Mouse (Mus musculus): ENCODE measurements around the gene Traf7.
A peak's percentile ranks its signal among the peaks of the same experiment; 100 is the strongest.

Gene Traf7

GRCm38 (mm10) chr17:24477053-24477984 is 50.4 kb downstream of the Traf7 start:
- no peak for DNase-seq (ENCODE audit: low spot score)

DNA sequence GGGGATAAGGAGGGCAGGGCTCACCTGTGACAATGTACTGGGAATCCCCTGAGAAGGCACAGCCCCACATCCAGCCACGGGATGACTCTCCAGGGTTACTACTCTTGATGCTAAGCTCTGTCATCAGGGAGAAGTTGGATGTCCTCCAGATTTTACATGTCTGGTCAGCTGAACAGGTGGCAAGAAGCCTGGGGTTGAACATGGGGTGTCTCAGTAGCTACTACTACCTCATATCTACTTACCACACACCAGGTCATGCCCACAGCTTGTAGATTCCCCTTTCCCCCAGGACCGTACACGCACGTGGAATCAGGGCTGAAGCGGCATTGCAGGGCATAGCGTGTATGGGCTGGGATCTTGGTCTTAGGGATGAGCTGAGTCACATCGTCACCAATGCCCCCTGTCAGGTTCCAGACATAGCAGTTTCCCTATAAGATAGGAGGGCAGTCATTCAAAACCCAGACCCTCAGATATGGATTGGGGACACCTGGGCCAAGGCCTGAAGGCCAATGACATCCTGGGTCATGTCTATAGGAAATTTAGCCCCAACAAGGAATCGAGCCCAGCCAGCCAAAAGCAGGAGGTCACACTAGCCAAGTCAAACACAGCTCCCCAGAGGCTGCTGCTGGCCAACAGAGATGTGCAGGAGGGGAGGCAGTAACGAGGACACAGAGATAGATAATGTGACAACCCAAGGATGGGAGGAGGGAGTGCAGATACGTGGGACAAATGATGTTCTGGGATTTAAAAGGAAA is 51.5 kb downstream of the Traf7 start:
- no peak for DNase-seq (ENCODE audit: low spot score)

DNA sequence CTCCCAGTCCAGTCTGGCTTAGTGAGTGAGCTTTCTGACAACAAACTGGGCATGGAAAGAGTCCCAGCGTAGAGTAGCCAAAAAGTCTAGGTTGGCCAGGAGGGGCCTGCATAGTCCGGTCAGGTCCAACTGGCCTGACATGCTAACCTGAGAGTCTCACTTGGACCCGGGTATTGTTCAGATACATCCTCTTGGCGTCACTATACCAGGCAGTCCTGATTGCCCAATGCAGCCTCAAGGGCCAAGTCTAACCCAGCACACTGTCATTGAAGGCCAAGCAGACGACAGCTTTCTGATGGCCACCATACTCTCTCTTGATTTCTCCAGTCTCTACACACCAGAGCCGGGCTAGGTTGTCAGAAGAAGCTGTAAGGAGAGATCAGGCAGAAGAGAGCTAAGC is 52.2 kb downstream of the Traf7 start:
- DNase-seq (ENCODE audit: low spot score), result no peak

- DNase-seq (ENCODE audit: low spot score), result no peak
These were observed 53.2 kb downstream of the Traf7 start for GRCm38 (mm10) chr17:24474557-24474956.

GRCm38 (mm10) chr17:24473612-24474275 is 54.0 kb downstream of the Traf7 start, which contains the start of gene Bricd5:
Gene Bricd5 (plus strand): TSS chr17:24473884.
- no peak for DNase-seq (ENCODE audit: low spot score)

DNA sequence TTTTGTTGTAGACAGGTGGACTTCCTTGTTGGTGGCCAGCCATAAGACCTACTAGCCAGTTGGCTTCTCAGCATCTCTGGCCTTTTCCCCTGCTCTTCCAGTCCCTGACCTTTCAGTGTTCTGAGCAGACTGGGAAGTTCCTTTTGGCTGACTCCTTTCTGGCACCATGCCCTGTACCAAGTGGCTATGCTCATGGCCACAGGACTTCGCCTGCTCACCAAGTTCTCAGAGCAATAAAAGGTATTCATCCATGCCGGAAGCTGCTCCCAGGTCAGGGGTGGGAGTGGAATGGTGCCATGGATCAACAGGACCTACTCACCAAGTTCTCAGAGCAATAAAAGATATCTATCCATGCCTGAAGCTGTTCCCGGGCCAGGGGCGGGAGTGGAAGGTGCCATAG is 55.2 kb downstream of the Traf7 start:
- DNase-seq (ENCODE audit: low spot score), result no peak

DNA sequence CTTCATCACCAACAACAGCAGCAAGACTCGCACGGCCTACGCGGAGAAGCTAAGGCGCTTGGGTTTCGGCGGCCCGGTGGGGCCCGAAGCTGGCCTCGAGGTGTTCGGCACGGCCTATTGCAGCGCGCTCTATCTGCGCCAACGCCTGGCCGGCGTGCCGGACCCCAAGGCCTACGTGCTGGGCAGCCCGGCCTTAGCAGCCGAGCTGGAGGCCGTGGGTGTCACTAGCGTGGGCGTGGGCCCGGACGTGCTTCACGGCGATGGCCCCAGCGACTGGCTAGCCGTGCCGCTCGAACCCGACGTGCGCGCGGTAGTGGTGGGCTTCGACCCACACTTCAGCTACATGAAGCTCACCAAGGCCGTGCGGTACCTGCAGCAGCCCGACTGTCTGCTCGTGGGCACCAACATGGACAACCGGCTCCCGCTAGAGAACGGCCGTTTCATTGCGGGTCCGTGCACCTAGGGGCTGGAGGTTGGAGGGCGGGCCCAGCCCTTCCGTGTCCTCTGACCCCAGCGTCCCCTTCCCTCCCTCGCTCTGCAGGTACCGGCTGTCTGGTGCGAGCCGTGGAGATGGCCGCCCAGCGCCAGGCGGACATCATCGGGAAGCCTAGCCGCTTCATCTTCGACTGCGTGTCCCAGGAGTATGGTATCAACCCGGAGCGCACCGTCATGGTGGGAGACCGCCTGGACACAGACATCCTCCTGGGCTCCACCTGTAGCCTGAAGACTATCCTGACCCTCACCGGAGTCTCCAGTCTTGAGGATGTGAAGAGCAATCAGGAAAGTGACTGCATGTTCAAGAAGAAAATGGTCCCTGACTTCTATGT is 56.8 kb downstream of the Traf7 start:
- DNase-seq (ENCODE audit: low spot score), result peak; percentile 34

- peak; percentile 97 for DNase-seq (ENCODE audit: low spot score)
These were observed 57.7 kb downstream of the Traf7 start, which contains the start of the genes E4f1 and Pgp for GRCm38 (mm10) chr17:24469910-24470602. Gene E4f1 (minus strand): TSS chr17:24470313. Gene Pgp (plus strand): TSS chr17:24470392.

- DNase-seq (ENCODE audit: low spot score), result no peak
These were observed 58.3 kb downstream of the Traf7 start for GRCm38 (mm10) chr17:24469336-24469909.

- no peak for DNase-seq (ENCODE audit: low spot score)
These were observed 59.0 kb downstream of the Traf7 start for GRCm38 (mm10) chr17:24468636-24469246.

DNA sequence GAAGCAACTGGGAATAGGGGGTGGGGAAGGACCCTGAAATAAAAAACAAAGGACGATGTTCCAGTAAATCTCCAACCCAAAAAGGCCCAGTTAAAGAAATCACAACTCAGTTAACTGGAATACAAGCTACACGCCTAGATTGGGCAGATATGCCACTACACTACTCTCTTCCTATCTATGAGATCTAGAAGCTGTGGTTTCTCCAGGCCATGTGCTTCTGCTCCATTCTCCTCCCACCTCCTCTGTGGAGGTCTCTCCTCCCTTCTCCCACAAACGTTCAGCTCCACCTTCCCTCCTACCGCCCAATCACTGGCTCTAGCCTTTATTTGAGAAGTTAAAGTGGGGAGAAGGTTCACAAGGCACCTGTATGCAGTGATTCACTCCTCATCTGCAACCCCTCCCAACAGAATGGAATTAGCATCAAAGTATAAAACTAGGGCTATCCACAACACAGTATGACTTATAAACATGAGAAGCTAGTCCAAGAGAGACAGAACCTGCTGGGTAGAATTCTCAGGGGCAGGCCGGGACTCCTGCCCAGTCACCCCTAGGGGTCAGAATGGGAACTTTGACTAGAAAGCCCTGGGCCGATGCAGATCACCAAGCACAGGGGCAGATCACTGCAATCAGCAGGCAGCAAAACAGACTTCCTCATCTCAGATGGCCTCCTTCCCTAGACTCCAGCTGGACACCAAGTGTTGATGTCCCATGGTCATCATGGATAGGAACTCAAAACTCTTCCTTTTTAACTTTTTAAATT is 64.2 kb downstream of the Traf7 start:
- no peak for DNase-seq (ENCODE audit: low spot score)

- DNase-seq (ENCODE audit: low spot score), result no peak
These were observed 64.8 kb downstream of the Traf7 start for GRCm38 (mm10) chr17:24462932-24463331.

- DNase-seq (ENCODE audit: low spot score), result peak; percentile 59
These were observed 66.2 kb downstream of the Traf7 start for GRCm38 (mm10) chr17:24461580-24461979.

Data from embryo, embryonic 10.5 days (tissue).